Mouse (Mus musculus) gastrocnemius, adult 18-20 months (tissue): ENCODE measurements around the gene Endov. TPM values are rescaled to one million over a fixed set of nuclear protein-coding genes. Genes with fewer than 3 reads are reported as not detected.

Experiments
- DNase-seq: peaks from one replicate; pipeline ENCODE4 v3.0.0; 2021; ENCODE audit warnings: low spot score
- long read RNA-seq, 2 experiments: library from polyadenylated mRNA; stranded (forward); transcript quantifications; one replicate each; pipeline ENCODE4 v2.0.0; 2021
- total RNA-seq, 2 experiments: library from RNA; stranded (reverse); gene quantifications; 2 replicates each; pipeline ENCODE4 v1.2.3; 2021

Gene Endov
- 1 to 10 TPM; 4.4 to 5.7 TPM for total RNA-seq
- long read RNA-seq, experiment 1, full-length matches to known transcripts, result 1 of 4 reads
- long read RNA-seq, experiment 1, partial matches to known transcripts, result 2 of 4 reads
- long read RNA-seq, experiment 1, other reads (novel, unspliced or antisense), result 1 of 4 reads
- long read RNA-seq, experiment 2, partial matches to known transcripts, result 0 of 1 reads
- long read RNA-seq, experiment 2, other reads (novel, unspliced or antisense), result 1 of 1 reads

- DNase-seq, result peak; percentile 97
Measured at GRCm38 (mm10) chr11:119490861-119491689, at the start of gene Endov. Gene Endov (plus strand): TSS chr11:119491347.

- DNase-seq, result no peak
Measured at GRCm38 (mm10) chr11:119442199-119442598, 48.9 kb upstream of the Endov start.

DNA sequence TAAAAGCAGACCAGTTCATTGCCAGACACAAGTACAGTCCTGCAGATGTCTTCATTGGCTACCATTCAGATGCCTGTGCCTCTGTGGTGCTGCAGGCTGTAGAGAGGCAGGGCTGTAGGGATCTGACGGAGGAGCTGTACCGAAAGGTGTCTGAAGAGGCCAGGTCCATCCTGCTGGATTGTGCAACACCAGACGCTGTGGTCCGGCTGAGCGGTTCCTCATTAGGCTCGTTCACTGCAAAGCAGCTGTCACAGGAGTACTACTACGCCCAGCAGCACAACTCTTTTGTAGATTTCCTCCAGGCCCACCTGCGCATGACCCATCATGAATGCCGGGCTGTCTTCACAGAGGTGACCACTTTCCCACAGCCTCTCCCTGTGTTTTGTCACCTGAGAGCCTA lies 47.7 kb upstream of the Endov start:
- DNase-seq, result no peak

DNA sequence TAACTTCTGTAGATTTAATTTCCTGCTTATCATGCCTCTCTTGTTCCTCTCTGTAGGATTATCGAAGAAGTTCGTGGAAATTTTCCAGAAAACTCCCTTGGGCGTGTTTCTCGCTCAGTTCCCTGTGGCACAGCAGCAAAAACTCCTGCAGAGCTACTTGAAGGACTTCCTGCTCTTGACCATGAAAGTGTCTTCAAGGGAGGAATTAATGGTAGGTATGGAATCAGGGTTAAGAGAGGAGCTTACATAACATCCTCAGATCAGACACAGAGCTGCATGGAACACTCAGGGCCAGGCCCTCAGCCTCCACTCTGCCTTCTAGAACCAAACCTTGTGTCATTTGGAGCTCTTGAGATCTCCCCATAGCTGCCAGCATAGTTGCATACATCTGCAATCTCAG lies 35.0 kb upstream of the Endov start:
- DNase-seq, result no peak

DNA sequence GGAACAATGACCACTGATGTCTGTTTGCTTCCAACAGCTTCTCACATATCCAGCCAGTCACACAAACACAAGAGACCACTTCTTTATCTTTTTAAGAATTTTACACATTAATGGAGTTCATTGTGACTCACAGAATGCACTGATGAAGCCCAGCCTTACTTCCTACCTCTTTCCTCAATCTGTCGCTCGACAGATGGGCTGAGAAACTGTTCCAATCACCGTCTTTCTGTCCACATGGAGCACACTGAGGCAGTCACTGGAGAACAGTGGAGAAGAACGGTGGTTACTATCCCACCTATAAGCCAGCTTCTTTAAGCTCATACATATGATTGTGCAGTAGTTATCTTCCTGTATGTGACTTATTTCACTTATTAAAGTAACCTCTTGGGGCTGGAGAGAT lies 13.3 kb upstream of the Endov start:
- no peak for DNase-seq

DNA sequence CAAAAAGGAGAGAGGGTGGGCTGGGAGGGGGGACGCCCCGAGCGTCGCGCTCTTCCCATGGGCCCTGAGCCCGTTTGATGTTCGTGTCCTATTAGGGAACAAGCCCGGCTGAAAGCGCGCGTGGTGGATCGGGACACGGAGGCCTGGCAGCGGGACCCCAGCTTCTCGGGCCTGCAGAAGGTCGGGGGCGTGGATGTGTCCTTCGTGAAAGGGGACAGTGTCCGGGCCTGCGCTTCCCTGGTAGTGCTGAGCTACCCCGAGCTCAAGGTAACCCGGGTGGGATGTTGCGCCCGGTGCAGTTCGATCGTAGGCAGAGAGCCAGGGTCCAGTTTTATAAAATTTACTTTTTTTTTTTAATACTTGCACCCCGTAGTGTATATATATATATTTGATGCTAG lies 542 bp downstream of the Endov start:
- DNase-seq, result peak; percentile 7

DNA sequence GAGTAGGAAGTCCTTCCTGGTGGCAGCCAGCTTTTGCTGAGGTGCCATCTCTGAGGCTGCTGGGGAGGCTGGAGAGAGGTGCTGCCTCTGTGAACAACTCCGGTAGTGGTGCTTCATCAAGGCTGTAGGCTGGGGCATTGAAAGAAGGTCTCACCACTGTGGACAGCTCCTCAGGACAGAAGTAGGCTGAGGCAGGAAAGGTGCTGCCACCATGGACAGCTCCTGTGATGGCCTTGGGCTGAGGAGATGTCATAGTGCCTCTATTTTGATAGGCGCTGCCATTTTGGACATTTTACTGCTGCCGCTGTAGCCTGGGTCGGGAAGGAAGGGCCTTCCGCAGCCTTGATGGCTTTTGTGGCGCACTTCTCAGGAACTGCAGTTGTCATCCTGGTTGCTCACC lies 1.7 kb downstream of the Endov start:
- DNase-seq, result no peak

DNA sequence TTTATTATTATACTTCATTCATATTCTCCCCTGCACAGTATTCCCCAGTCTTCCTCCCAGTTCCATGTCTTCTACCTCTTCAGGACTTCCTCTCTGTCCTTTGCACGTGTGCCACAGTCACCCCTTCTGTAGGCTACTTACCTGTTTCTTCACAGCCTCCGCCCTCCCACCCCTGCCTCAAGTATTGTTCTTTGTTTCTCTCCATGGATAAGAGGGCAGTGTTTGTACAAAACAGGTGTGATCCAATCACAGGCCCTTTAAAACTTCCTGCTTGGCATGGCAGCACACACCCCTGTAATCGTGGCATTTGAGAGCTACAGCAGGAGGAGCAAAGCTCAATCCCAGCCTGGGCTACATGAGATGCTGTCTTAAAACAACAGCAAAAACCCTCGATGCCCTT lies 2.4 kb downstream of the Endov start:
- DNase-seq, result no peak

DNA sequence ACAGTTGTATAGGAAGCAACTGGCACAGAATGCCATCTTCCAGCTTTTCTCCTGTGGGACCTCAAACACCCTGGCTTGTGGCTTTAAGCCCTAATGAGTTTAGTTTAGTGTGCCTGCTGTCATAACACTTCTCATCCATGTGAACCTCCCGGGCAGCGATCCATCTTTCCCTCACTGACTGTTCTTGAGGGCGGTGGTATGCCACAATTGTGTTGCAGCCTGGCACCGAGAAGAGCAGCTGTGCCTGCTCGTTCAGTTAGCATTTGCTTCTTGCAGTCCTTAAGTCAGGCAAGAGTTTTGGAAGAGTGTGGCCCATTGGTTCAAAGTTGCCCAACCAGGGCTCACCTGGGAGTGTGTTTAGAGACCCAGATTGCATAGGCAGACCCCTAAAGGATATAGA lies 5.0 kb downstream of the Endov start:
- DNase-seq, result no peak

DNA sequence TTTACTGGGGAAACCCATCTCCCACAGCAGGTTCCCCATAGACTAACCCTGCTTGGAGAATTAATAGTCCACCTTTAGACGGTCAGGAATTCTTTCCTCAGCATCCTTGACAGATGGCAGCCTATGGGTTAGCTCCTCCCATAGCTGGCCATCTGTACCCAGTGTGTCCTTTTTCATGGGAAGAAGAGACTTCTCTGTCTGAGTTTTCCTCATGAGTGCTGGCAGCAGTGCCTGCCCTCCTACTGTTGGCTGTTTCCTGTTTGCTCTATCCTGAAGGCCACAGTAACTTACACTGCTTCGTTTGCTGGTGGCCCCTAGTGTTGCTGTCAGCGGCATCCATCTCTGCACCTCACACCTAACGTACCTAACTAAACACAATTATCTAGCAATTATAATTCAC lies 6.3 kb downstream of the Endov start:
- no peak for DNase-seq

GRCm38 (mm10) chr11:119499297-119499696 lies 8.2 kb downstream of the Endov start:
- no peak for DNase-seq

- DNase-seq, result no peak
Measured at GRCm38 (mm10) chr11:119500011-119500410, 8.9 kb downstream of the Endov start.

GRCm38 (mm10) chr11:119503675-119504074 lies 12.5 kb downstream of the Endov start:
- peak; percentile 65 for DNase-seq

GRCm38 (mm10) chr11:119506386-119506785 lies 15.2 kb downstream of the Endov start:
- DNase-seq, result no peak

DNA sequence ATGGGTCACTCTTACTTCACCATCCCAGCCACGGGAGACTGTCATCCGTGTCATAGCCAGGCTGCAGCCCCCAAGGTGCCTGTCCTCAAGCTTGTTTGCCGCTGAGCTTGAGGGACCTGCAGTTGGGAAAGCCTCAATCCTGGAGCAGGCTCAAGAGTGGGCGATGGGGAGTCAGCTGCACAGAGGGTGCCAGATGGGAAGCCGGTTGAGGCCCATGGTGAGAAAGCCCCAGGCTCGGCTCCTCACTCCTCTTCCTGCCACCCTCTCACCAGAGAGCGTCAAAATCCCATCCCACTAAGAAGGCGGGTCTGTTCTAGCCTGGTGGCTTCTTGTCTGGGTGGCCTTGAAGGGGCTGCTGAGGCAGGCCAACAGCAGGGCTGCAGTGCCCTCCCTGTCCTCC lies 16.6 kb downstream of the Endov start:
- no peak for DNase-seq

DNA sequence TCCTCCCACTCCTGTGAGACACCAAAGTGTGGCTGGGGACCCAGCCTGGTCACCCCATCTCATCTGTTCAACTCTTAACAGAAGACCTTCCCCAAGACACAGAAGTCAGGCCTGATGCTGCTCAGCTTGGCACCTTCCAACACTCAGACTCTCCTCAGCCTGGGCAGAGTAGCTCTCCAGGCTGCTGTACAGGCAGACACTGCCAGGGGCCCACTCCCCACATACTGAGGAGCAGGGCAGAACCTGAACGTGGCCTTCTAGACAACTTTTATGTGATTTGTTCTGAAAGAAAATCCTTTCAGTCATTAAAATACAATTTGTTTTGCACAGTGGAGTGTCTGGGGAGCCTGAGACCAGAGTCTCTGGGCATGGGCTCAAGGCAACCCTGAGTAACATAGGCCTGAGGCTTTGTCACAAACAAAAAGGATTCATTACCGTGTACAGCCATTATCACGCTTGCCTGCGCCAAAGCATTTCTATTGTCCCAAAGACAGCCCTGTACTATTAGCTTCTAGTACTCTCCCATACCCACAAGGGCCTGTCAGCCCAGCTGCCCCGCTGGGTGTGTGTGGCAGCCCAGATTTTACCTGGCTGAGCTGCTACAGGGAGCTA lies 18.1 kb downstream of the Endov start:
- no peak for DNase-seq

DNA sequence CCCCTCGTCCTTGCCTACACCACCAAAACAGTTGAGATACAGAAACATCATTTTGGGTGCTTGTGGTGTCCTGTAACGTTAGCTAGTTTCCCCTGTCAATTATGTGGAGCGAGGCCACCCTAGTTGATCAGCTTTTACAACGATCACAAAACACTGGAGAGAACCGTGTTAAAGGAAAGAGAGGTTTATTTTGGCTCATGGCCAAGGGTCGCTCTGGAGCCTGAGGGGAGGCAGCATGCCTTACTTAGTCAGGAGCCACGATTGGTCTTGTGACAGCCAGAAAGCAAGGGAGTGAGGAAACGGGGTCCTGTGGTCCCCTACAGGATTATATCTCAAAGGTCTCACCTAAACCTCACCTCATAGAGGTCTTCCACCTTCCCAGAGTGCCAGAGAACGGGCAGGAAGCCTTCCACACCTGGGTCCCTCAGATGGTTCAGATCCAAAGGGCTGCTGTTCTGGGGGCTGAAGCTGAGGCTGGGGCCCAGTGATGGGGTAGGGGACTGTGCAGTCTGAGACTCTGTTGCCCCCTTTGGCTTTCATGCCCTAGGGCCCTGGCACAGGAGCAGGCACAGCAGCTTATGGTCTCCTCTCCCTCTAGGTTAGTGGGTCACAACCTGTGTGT lies 22.0 kb downstream of the Endov start:
- no peak for DNase-seq

- DNase-seq, result no peak
Measured at GRCm38 (mm10) chr11:119514108-119514860, 23.1 kb downstream of the Endov start.

- no peak for DNase-seq
Measured at GRCm38 (mm10) chr11:119514967-119515636, 24.0 kb downstream of the Endov start.

DNA sequence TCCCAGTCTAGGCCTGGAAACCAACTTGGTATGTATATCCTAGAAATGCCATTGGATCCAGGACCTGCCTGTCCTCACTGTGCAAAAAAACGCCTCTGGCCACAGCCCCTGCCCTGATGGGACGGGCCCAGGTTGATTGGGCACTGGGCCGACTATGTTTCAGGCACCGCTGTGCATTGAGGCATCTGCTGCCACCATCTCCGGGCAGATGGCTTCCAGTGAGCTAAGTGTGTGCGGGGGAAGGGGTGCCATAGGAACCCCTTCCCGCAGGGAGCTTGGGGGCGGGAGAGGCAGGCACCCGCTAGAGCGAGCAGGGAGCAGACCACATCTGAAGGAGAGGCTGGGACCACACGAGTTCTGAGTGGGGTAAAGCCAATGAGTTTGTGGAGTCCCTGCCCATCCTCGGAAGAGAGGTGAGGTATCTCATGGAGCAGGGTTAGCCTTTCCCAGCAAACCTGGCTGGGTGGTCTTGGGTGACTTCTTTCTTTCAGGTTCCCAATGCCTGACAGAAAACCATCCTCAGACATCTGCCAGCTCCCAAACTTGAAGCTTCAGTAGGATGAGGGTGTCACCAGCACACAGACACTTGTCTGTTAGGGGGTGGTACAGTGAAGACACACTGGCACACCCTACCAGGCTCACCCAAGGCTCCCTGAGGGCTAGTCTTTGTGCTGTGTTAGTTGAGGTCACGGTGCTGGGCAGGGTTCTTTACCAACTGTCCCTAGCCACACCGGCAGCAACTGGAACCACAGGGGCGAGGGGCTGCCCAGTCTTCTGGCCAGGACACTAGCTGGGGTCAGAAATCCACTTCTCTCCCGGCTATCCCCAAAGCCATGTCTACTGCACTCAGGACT lies 24.9 kb downstream of the Endov start:
- DNase-seq, result no peak
